Mouse (Mus musculus) forebrain, embryonic 15.5 days (tissue): ENCODE results near the gene Lrtm2. TPM values are rescaled to one million over a fixed set of nuclear protein-coding genes. Genes with fewer than 3 reads are reported as not detected.

Source experiments
- ATAC-seq: fragments of 200-750 bp; cut with Nextera tagmentation; replicated peaks from 2 replicates; pipeline ENCODE4 v1.8.0; 2017; ENCODE audit warnings: mild to moderate bottlenecking, moderate TSS enrichment, moderate library complexity
- H3K27ac ChIP-seq: fragments of 300-500 bp; sonication (generic); replicated peaks from 2 replicates; pipeline ENCODE4 v1.5.1; 2015; ENCODE audit warnings: mild to moderate bottlenecking, inconsistent platforms
- H3K27me3 ChIP-seq: fragments of 300-500 bp; sonication (generic); 2 replicates; pipeline ENCODE4 v1.6.1; 2015; ENCODE audit warnings: inconsistent platforms
- H3K36me3 ChIP-seq: fragments of 300-500 bp; sonication (generic); 2 replicates; pipeline ENCODE4 v1.6.1; 2015; ENCODE audit warnings: mild to moderate bottlenecking, inconsistent platforms
- H3K4me1 ChIP-seq: fragments of 300-500 bp; sonication (generic); 2 replicates; pipeline ENCODE4 v1.6.1; 2015; ENCODE audit warnings: inconsistent platforms
- H3K4me2 ChIP-seq: fragments of 300-500 bp; sonication (generic); replicated peaks from 2 replicates; pipeline ENCODE4 v1.6.1; 2015; ENCODE audit warnings: mild to moderate bottlenecking, inconsistent platforms
- H3K4me3 ChIP-seq: fragments of 300-500 bp; sonication (generic); 2 replicates; pipeline ENCODE4 v1.5.1; 2015; ENCODE audit warnings: mild to moderate bottlenecking, inconsistent platforms
- H3K9ac ChIP-seq: fragments of 300-500 bp; sonication (generic); replicated peaks from 2 replicates; pipeline ENCODE4 v1.6.1; 2015; ENCODE audit warnings: mild to moderate bottlenecking, inconsistent platforms
- H3K9me3 ChIP-seq: fragments of 300-500 bp; sonication (generic); 2 replicates; pipeline ENCODE4 v1.6.1; 2016; ENCODE audit warnings: inconsistent platforms
- WGBS: fragments of 180-500 bp; shearing (Covaris S2); methylation state at CpG from one replicate; pipeline ENCODE4 v1.1.7; 2015; ENCODE audit warnings: mixed read lengths; 5-methylcytosine and 5-hydroxymethylcytosine counted together
- polyA plus RNA-seq: library from polyadenylated mRNA; unstranded; fragments of >200 nt; fragmentation: Nextera tagmentation; extraction: Ambion mirVana; gene quantifications from 2 replicates; pipeline ENCODE4 v1.2.1, GENCODE M21; 2015

Lrtm2 gene
- polyA plus RNA-seq, 1 experiment from 2014 or later = 3.7 TPM

DNA sequence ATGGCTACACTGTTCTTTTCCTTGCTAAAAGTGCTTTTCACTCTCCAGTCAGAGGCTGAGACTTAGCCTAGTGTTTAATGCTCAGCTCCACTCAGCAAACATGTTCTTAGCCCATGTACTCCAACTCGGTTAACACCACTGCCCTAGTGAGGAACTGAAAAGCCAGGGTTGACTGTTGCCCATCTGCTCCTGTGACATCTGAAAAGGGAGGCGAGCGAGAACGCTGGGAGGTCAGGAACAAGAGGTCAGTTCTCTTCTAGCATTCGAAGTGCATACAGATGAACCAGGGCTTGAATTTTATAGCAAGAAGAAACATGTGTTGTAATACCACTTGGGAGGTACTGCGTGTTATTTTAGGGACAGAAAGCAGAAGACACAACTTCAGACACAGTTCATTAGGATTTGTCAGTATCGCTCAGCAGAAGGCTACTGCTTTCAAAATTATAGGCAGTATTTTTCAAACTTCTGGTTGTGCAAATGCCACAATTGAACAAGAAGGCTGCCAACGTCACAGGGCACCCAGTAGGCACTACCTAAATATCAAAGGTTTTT is 27.5 kb upstream of the Lrtm2 start:
- Histone ChIP-seq H3K27me3 (no peaks in the 10 kb centered on the region), H3K9me3 (no peaks in the 10 kb centered on the region), H3K9ac (no peak overlapping the region), H3K4me2 (no peak overlapping the region), H3K36me3 (peaks cover 64% of the 10 kb centered on the region), H3K4me1 (no peaks in the 10 kb centered on the region), H3K27ac (no peak overlapping the region), H3K4me3 (no peak overlapping the region)
- WGBS = 90% methylated on average over 8 of the region's 8 CpGs
- no peak for ATAC-seq

GRCm38 (mm10) chr6:119352501-119352900 is 21.9 kb upstream of the Lrtm2 start:
- Histone ChIP-seq H3K4me3 (no peak overlapping the region), H3K9ac (no peak overlapping the region), H3K27ac (no peak overlapping the region), H3K4me1 (no peaks in the 10 kb centered on the region), H3K36me3 (peaks cover 36% of the 10 kb centered on the region), H3K27me3 (no peaks in the 10 kb centered on the region), H3K4me2 (no peak overlapping the region), H3K9me3 (no peaks in the 10 kb centered on the region)
- ATAC-seq = no peak
- 94% methylated on average over 6 of the region's 6 CpGs for WGBS

- 82% methylated on average over 8 of the region's 8 CpGs for WGBS
- Histone ChIP-seq H3K27ac (no peak overlapping the region), H3K9me3 (no peaks in the 10 kb centered on the region), H3K36me3 (peaks cover 30% of the 10 kb centered on the region), H3K4me3 (no peak overlapping the region), H3K9ac (no peak overlapping the region), H3K4me2 (no peak overlapping the region), H3K27me3 (no peaks in the 10 kb centered on the region), H3K4me1 (no peaks in the 10 kb centered on the region)
- no peak for ATAC-seq
These were observed 21.1 kb upstream of the Lrtm2 start for GRCm38 (mm10) chr6:119351656-119352055.

GRCm38 (mm10) chr6:119350703-119351198 is 20.2 kb upstream of the Lrtm2 start:
- 74% methylated on average over 9 of the region's 9 CpGs for WGBS
- H3K4me2 ChIP-seq = no peak overlapping the region
- no peak overlapping the region for H3K9ac ChIP-seq
- H3K36me3 ChIP-seq = peaks cover 21% of the 10 kb centered on the region
- H3K4me3 ChIP-seq = no peak overlapping the region
- H3K4me1 ChIP-seq = no peaks in the 10 kb centered on the region
- ATAC-seq = no peak
- H3K9me3 ChIP-seq = no peaks in the 10 kb centered on the region
- H3K27ac ChIP-seq = no peak overlapping the region
- H3K27me3 ChIP-seq = no peaks in the 10 kb centered on the region

GRCm38 (mm10) chr6:119348234-119348633 is 17.7 kb upstream of the Lrtm2 start:
- no peaks in the 10 kb centered on the region for H3K9me3 ChIP-seq
- no peak overlapping the region for H3K27ac ChIP-seq
- no peak overlapping the region for H3K9ac ChIP-seq
- peaks cover 6% of the 10 kb centered on the region; the same call in 1 of the 2 replicates for H3K36me3 ChIP-seq
- no peaks in the 10 kb centered on the region for H3K27me3 ChIP-seq
- peak; percentile 53; the same call in 1 of the 2 replicates for ATAC-seq
- no peak overlapping the region for H3K4me2 ChIP-seq
- no peaks in the 10 kb centered on the region for H3K4me1 ChIP-seq
- no peak overlapping the region for H3K4me3 ChIP-seq
- WGBS = 5% methylated on average over 1 of the region's 1 CpGs

GRCm38 (mm10) chr6:119347813-119348212 is 17.2 kb upstream of the Lrtm2 start:
- Histone ChIP-seq H3K27ac (no peak overlapping the region), H3K4me2 (no peak overlapping the region), H3K4me3 (no peak overlapping the region), H3K4me1 (no peaks in the 10 kb centered on the region), H3K36me3 (peaks cover 4% of the 10 kb centered on the region; the same call in 1 of the 2 replicates), H3K9me3 (no peaks in the 10 kb centered on the region), H3K9ac (no peak overlapping the region), H3K27me3 (no peaks in the 10 kb centered on the region)
- 0 out of 2 replicates have a peak, but pooled peaks have one; percentile 26 for ATAC-seq
- 71% methylated on average over 5 of the region's 5 CpGs for WGBS

DNA sequence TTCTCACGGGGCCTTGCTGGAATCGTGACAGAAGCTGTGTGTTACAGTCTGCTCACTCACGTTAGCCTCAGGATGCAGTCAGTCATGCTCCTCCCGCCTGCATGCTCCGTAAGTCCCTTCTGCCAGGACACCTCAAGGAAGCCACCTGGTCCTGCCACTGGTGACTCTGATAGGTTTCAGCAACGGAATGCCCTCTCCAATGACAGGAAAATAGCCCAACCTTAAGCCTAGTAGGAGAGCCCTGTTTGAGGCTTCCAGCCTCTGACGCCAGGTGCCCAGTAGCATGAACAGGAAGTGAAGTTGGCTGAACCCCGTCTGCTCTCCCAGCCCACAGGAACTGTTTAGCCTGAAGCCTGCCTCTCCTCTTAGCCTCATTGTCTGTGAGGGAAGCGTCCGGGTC is 15.7 kb upstream of the Lrtm2 start:
- Histone ChIP-seq H3K9ac (no peak overlapping the region), H3K9me3 (no peaks in the 10 kb centered on the region), H3K4me2 (no peak overlapping the region), H3K4me3 (no peak overlapping the region), H3K36me3 (no peaks in the 10 kb centered on the region), H3K27ac (no peak overlapping the region), H3K4me1 (no peaks in the 10 kb centered on the region), H3K27me3 (no peaks in the 10 kb centered on the region)
- 71% methylated on average over 10 of the region's 10 CpGs for WGBS
- no peak for ATAC-seq

- H3K9ac ChIP-seq = no peak overlapping the region
- ATAC-seq = peak; percentile 95
These were observed 10.8 kb upstream of the Lrtm2 start for GRCm38 (mm10) chr6:119341409-119341808.

GRCm38 (mm10) chr6:119338121-119338912 is 7.8 kb upstream of the Lrtm2 start:
- Histone ChIP-seq H3K36me3 (no peaks in the 10 kb centered on the region), H3K9ac (no peak overlapping the region), H3K27me3 (no peaks in the 10 kb centered on the region), H3K4me3 (no peak overlapping the region), H3K27ac (no peak overlapping the region), H3K4me2 (no peak overlapping the region), H3K9me3 (no peaks in the 10 kb centered on the region), H3K4me1 (no peaks in the 10 kb centered on the region)
- 29% methylated on average over 10 of the region's 11 CpGs for WGBS
- ATAC-seq = no peak

More at GRCm38 (mm10) chr6:119341409-119341808, 10.8 kb upstream of the Lrtm2 start:
- Histone ChIP-seq H3K27me3 (no peaks in the 10 kb centered on the region), H3K4me3 (no peak overlapping the region), H3K27ac (no peak overlapping the region), H3K4me2 (no peak overlapping the region), H3K36me3 (no peaks in the 10 kb centered on the region), H3K4me1 (no peaks in the 10 kb centered on the region), H3K9me3 (no peaks in the 10 kb centered on the region)

- WGBS = 74% methylated on average over 3 of the region's 3 CpGs
- no peak for ATAC-seq
- H3K27ac ChIP-seq = no peak overlapping the region
- no peaks in the 10 kb centered on the region for H3K4me1 ChIP-seq
- no peak overlapping the region for H3K9ac ChIP-seq
- no peaks in the 10 kb centered on the region for H3K27me3 ChIP-seq
- no peak overlapping the region for H3K4me2 ChIP-seq
- H3K9me3 ChIP-seq = no peaks in the 10 kb centered on the region
- no peaks in the 10 kb centered on the region for H3K36me3 ChIP-seq
- no peak overlapping the region for H3K4me3 ChIP-seq
These were observed 6.7 kb upstream of the Lrtm2 start for GRCm38 (mm10) chr6:119337287-119337686.

GRCm38 (mm10) chr6:119336124-119336523 is 5.6 kb upstream of the Lrtm2 start:
- Histone ChIP-seq H3K9me3 (no peaks in the 10 kb centered on the region), H3K27me3 (peaks cover 9% of the 10 kb centered on the region; the same call in 1 of the 2 replicates), H3K4me3 (no peak overlapping the region), H3K27ac (no peak overlapping the region), H3K36me3 (no peaks in the 10 kb centered on the region), H3K4me2 (no peak overlapping the region), H3K4me1 (peaks cover 1% of the 10 kb centered on the region; the same call in 1 of the 2 replicates), H3K9ac (no peak overlapping the region)
- 83% methylated on average over 7 of the region's 7 CpGs for WGBS
- ATAC-seq = no peak

GRCm38 (mm10) chr6:119333831-119334230 is 3.3 kb upstream of the Lrtm2 start:
- WGBS = 52% methylated on average over 3 of the region's 3 CpGs

More at GRCm38 (mm10) chr6:119333831-119334230, 3.3 kb upstream of the Lrtm2 start:
- ATAC-seq = no peak
- Histone ChIP-seq H3K4me2 (no peak overlapping the region), H3K27me3 (peaks cover 14% of the 10 kb centered on the region; the same call in 1 of the 2 replicates), H3K9me3 (no peaks in the 10 kb centered on the region), H3K4me1 (peaks cover 24% of the 10 kb centered on the region), H3K27ac (no peak overlapping the region), H3K36me3 (no peaks in the 10 kb centered on the region), H3K9ac (no peak overlapping the region), H3K4me3 (no peak overlapping the region)
